Mouse (Mus musculus) thymus, adult 2 months (tissue): Measurements from ENCODE around the gene Adgrg3. TPM values are rescaled to one million over a fixed set of nuclear protein-coding genes. Genes with fewer than 3 reads are reported as not detected.
A peak's percentile ranks its signal among the peaks of the same experiment; 100 is the strongest.

Experiments
- DNase-seq: peaks from one replicate; pipeline ENCODE4 v3.0.0; 2021
- H3K27ac ChIP-seq: fragments of 200-500 bp; 2 replicates; pipeline ENCODE4 v1.5.1; 2012; ENCODE audit warnings: low read length, control low read depth; ENCODE audit not compliant: control insufficient read depth, insufficient read depth
- H3K27me3 ChIP-seq: fragments of 200-500 bp; 2 replicates; pipeline ENCODE4 v1.6.1; 2012; ENCODE audit warnings: mild to moderate bottlenecking, low read length, moderate library complexity, mixed read lengths; ENCODE audit not compliant: control insufficient read depth, insufficient read depth
- H3K36me3 ChIP-seq: fragments of 200-500 bp; 2 replicates; pipeline ENCODE4 v1.6.1; 2012; ENCODE audit warnings: mild to moderate bottlenecking, low read length, moderate library complexity; ENCODE audit not compliant: control insufficient read depth, insufficient read depth
- H3K4me1 ChIP-seq: fragments of 200-500 bp; replicated peaks from 2 replicates; pipeline ENCODE4 v1.6.1; 2012; ENCODE audit warnings: low read length; ENCODE audit not compliant: control insufficient read depth, insufficient read depth
- H3K4me3 ChIP-seq: fragments of 200-500 bp; 2 replicates; pipeline ENCODE4 v1.5.1; 2012; ENCODE audit warnings: mild to moderate bottlenecking, low read length, control low read depth, moderate library complexity; ENCODE audit not compliant: control insufficient read depth, insufficient read depth
- CTCF ChIP-seq: fragments of 200-500 bp; IDR thresholded peaks from 2 replicates; pipeline ENCODE4 v1.5.1; 2012; ENCODE audit warnings: mild to moderate bottlenecking, control low read depth, low read length, moderate library complexity, borderline replicate concordance; ENCODE audit not compliant: control insufficient read depth, poor library complexity, insufficient read depth; ENCODE audit errors: extremely low read depth
- POLR2A ChIP-seq: fragments of 200-500 bp; IDR thresholded peaks from 2 replicates; pipeline ENCODE4 v1.6.1; 2012; ENCODE audit warnings: mild to moderate bottlenecking, low read length, control low read depth, moderate library complexity; ENCODE audit not compliant: control insufficient read depth, poor library complexity, insufficient read depth; ENCODE audit errors: extremely low read depth
- WGBS: fragments of 180-500 bp; shearing (Covaris S2); methylation state at CpG from one replicate; pipeline ENCODE4 v1.1.7; 2018; 5-methylcytosine and 5-hydroxymethylcytosine counted together
- polyA plus RNA-seq: library from polyadenylated mRNA; depleted of rRNA; stranded (reverse); fragments of >200 nt; gene quantifications from 2 replicates; pipeline ENCODE4 v1.2.3, GENCODE M21; 2012; rRNA removed

The Adgrg3 gene
- polyA plus RNA-seq, 1 experiment, result 27.0 TPM

DNA sequence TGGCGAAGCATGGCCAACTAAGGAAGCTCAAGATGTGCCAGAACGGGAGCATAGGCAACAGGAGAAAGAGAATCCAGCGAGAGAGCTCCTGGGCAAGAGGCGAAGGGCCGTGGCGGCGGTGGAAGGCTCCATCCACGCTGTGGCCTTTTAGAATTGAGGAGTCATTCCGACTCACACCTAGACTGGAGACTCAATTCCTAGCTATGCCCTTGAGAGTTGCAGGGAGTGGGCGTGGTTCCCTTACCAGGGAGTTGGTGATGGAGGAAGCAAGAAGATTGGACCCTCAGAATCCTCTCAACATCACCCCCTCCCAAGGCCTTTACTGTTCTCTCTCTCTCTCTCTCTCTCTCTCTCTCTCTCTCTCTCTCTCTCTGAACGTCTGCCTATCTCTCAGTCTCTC is 64.2 kb downstream of the Adgrg3 start:
- TF ChIP-seq POLR2A (no peak), CTCF (no peak)
- peak; percentile 21 for DNase-seq
- 5% methylated on average over 11 of the region's 11 CpGs for WGBS

GRCm38 (mm10) chr8:95084261-95084660 is 66.8 kb downstream of the Adgrg3 start:
- no peaks in the 10 kb centered on the region; the same call in 1 of the 2 replicates for H3K36me3 ChIP-seq
- WGBS, result 93% methylated on average over 4 of the region's 4 CpGs
- H3K4me3 ChIP-seq, result no peak overlapping the region
- peaks cover 8% of the 10 kb centered on the region for H3K4me1 ChIP-seq
- DNase-seq, result no peak
- TF ChIP-seq POLR2A (no peak), CTCF (no peak)
- H3K27ac ChIP-seq, result no peak overlapping the region
- no peaks in the 10 kb centered on the region for H3K27me3 ChIP-seq

More for the DNA sequence above, 64.2 kb downstream of the Adgrg3 start:
- Histone ChIP-seq H3K36me3 (no peaks in the 10 kb centered on the region), H3K27me3 (no peaks in the 10 kb centered on the region), H3K27ac (no peak overlapping the region), H3K4me3 (peak overlapping the region; percentile 81), H3K4me1 (peaks cover 8% of the 10 kb centered on the region)

GRCm38 (mm10) chr8:95084744-95085431 is 67.4 kb downstream of the Adgrg3 start:
- Histone ChIP-seq H3K27ac (no peak overlapping the region), H3K27me3 (no peaks in the 10 kb centered on the region), H3K4me1 (peaks cover 8% of the 10 kb centered on the region), H3K36me3 (no peaks in the 10 kb centered on the region; the same call in 1 of the 2 replicates), H3K4me3 (no peak overlapping the region)
- TF ChIP-seq POLR2A (no peak), CTCF (no peak)
- DNase-seq, result no peak
- WGBS, result 93% methylated on average over 10 of the region's 10 CpGs

- no peaks in the 10 kb centered on the region; the same call in 1 of the 2 replicates for H3K36me3 ChIP-seq
- no peak for DNase-seq
- H3K27ac ChIP-seq, result no peak overlapping the region
- no peaks in the 10 kb centered on the region for H3K27me3 ChIP-seq
- TF ChIP-seq POLR2A (no peak), CTCF (no peak)
- 93% methylated on average over 7 of the region's 7 CpGs for WGBS
- H3K4me3 ChIP-seq, result no peak overlapping the region
- H3K4me1 ChIP-seq, result peaks cover 8% of the 10 kb centered on the region
These were observed 68.1 kb downstream of the Adgrg3 start for GRCm38 (mm10) chr8:95085432-95086141.

GRCm38 (mm10) chr8:95093574-95093973 is 76.1 kb downstream of the Adgrg3 start:
- no peak overlapping the region for H3K4me3 ChIP-seq
- H3K36me3 ChIP-seq, result no peaks in the 10 kb centered on the region; the same call in 1 of the 2 replicates
- no peaks in the 10 kb centered on the region for H3K4me1 ChIP-seq
- H3K27ac ChIP-seq, result no peak overlapping the region
- DNase-seq, result no peak
- H3K27me3 ChIP-seq, result no peaks in the 10 kb centered on the region
- WGBS, result 96% methylated on average over 4 of the region's 4 CpGs
- TF ChIP-seq CTCF (no peak), POLR2A (no peak)

Other genes starting within 250 kb of the Adgrg3 start
- 31.0 and 33.8 TPM in 2 replicates for gene Cx3cl1, start 245.7 kb upstream of the Adgrg3 start, polyA plus RNA-seq
- 8.0 and 15.7 TPM in 2 replicates for gene Ccl17, start 207.2 kb upstream of the Adgrg3 start, polyA plus RNA-seq
- gene Coq9, start 179.4 kb upstream of the Adgrg3 start, polyA plus RNA-seq, result 166 and 176 TPM in 2 replicates
- 49.2 and 53.5 TPM in 2 replicates for gene Ciapin1, start 179.3 kb upstream of the Adgrg3 start, polyA plus RNA-seq
- gene Polr2c, start 160.2 kb upstream of the Adgrg3 start, polyA plus RNA-seq, result 146 and 160 TPM in 2 replicates
- gene Dok4, start 141.4 kb upstream of the Adgrg3 start, polyA plus RNA-seq, result 3.1 and 4.9 TPM in 2 replicates
- gene Ccdc102a, start 99.6 kb upstream of the Adgrg3 start, polyA plus RNA-seq, result 6.8 and 7.2 TPM in 2 replicates
- 37.5 and 40.5 TPM in 2 replicates for gene Adgrg5, start 94.0 kb upstream of the Adgrg3 start, polyA plus RNA-seq
- gene Adgrg1, start 42.9 kb upstream of the Adgrg3 start, polyA plus RNA-seq, result 146 and 166 TPM in 2 replicates
- 2.6 and 2.7 TPM in 2 replicates for gene Drc7, start 37.4 kb downstream of the Adgrg3 start, polyA plus RNA-seq
- 38.4 and 41.6 TPM in 2 replicates for gene Katnb1, start 63.5 kb downstream of the Adgrg3 start, polyA plus RNA-seq
- 13.7 and 19.1 TPM in 2 replicates for gene Kifc3, start 185.1 kb downstream of the Adgrg3 start, polyA plus RNA-seq